Mouse (Mus musculus): ENCODE data around the gene Espn.
A peak's percentile ranks its signal among the peaks of the same experiment; 100 is the strongest.

The Espn gene

DNA sequence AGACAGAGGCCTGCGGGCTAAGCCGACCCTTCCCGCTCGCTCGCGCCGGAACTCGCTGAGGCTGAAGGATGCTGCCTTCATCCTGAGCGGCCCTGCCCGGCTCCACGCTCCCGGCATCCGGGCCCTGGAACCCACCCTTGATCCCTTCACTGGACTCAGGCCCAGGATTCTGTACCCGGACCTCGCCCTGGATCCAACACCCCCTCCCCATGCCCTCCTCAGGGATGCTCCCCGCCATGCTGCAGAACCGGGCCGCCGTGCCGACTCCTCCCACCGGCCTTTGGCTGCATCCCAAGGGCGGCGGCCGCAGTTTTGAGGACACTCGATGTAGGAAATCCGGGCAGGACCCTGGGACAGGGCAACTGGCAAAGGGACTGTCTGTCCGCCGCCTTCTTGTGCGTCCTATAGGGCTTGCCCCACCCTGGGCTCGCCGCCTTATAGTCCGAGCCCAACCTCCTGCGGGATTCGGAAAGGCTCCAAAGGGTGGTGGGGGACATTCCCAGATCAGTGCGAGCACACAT is 26.2 kb upstream of the Espn start:
- DNase-seq = peak; percentile 77

- DNase-seq = peak; percentile 93
These were observed 25.6 kb upstream of the Espn start, which contains the start of gene Acot7 for GRCm38 (mm10) chr4:152177537-152178343. Gene Acot7 (plus strand): TSS chr4:152178134.

GRCm38 (mm10) chr4:152177174-152177536 is 25.0 kb upstream of the Espn start:
- no peak for DNase-seq

DNA sequence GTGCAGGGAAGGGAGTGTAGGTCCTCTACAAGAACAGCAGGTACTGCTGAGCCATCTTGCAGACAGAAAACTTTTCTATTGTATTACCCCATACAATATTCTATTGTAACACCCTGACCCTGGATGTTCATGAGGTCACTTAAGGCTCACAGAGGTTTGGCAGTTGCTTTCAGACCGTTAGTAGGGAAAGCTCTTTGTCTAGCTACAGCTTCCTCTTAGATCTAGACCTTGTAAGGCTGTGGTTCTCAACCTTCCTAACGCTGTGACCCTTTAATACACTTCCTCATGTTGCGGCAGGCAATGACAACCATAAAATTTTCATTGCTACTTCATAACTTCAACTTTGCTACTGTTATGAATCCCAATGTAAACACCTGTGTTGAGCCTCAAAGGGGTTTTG is 24.5 kb upstream of the Espn start:
- no peak for DNase-seq

DNA sequence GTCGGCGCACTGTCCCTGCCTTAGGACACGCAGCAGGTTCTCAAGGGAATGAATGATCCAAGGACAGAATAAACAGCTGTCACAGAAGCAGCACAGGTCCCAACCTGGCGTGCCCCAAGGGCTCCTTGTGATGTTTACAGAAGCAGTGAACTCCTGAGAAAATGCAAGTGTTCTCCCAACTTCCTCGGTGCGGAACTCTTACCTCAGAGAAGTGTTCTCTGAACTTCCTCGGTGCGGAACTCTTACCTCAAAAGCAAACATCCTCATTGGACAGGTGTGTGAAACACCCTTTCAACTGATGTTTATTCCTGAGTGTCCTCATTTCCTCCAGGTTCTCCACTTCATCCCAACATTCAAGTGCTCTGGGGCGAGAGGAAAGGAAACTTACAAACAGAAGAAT is 21.8 kb upstream of the Espn start:
- DNase-seq = peak; percentile 46

GRCm38 (mm10) chr4:152173041-152173440 is 20.9 kb upstream of the Espn start:
- DNase-seq = peak; percentile 85

DNA sequence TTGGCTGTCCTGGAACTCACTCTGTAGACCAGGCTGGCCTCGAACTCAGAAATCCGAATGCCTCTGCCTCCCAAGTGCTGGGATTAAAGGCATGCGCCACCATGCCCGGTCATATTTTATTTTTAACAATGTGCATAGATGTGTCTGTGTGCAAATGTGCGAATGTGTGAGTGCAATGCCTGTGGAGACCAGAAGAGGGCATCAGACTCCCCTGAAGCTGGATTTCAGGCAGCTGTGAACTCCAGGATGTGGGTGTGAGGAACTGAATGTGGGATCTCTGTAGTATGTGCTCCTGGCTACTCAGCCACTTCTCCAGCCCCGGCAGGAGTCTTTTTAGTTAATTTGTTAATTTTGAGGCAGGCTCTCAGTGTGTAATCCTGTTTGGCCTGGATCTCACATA is 19.4 kb upstream of the Espn start:
- DNase-seq = no peak

DNA sequence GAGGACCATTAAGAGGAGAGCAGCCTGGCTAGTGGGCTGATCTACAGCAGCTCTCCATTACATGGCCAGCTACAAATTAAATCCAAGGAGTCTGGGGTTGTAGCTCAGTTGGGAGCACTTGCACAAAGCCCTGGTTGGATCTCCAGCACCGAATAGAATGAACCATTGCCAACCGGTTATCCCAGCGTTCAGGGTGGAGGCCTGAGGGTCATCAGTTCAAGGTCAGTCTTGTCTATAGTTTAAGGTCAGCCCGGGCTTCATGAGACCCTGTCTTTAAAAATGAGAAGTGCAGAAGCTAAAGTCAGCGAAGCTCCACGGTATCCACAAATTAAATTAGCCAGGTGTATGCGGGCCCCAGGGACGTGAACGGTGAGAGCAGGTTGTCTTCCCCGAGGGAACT is 18.1 kb upstream of the Espn start:
- no peak for DNase-seq

DNA sequence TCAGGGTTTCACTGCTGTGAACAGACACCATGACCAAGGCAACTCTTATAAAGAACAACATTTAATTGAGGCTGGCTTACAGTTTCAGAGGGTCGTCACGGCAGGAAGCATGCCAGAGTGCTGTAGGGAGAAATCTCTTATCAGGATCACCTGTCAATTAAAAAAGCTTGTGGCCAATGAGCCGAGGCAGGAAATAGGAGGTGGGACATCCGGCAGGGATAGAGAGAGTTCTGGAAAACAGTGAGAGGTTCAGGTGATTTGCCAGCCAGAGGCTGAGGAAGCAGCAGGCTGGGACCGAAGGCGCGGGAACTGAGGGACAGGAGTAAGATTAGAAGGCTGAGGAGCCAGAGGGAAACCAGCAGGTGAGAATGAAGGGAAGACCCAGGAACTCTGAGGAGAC is 16.9 kb upstream of the Espn start:
- DNase-seq = no peak

- peak; percentile 63 for DNase-seq
These were observed 15.9 kb upstream of the Espn start for GRCm38 (mm10) chr4:152168052-152168451.

DNA sequence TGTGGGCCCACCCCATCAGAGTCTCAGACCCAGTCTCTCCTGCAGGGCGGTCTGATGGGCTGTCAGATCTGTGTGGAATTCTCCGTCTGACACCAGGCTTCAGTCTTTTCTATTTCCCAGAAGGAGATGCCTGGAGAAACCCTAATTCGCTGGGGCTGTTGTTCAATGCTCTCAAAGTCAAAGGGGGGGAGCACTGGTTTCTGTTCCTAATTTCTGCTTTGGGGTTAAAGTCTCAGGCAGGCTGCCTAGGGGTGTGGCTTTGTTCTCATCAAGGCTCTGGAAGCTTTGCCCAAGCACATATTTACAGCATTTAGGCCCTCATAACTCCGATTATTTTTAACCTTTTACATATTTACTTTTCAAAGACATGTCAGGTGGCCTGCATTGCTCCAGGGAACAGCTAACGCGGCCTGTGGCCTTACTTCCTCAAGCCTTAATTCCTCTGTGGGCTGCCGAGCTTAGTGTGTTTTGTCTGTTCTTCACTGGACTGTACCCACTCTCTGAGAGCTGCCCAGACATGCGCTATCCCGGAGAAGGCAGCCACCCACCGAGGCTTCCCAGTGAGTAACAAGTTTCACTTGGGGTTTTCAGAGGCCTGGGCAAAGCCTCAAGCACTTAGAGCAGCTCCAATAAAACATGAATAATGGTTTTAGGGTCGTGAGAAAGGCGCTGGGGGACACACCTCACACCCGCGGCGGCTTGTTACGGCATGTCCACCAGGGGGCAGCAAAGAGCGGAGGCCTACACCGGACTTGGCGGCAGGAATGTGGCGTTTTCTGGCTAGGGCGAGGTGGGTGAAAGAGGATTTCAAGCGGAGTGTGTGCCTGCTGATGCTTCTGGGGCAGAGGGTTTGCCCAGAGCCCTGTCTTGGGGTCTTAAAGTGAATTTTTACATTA is 13.1 kb upstream of the Espn start:
- peak; percentile 85 for DNase-seq

- DNase-seq = no peak
These were observed 10.6 kb upstream of the Espn start for GRCm38 (mm10) chr4:152162748-152163147.

DNA sequence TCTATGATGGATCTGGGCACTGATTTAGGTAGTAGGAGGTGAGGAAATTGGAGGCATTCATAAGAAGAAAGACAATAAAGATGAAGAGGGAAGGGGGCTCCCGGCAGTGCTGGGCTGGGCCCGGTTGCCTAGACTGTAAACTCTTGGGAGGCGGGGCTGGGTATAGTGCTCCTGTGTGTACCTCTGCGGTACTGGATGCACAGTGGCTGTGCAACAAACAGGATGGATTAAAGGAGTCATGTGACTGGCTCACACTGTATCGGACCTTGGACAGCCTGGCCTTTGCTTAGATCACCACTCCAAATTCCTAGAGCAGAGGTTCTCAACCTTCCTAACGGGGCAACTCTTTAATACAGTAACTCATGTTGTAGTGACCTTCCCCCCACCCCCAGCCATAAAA is 9.4 kb upstream of the Espn start:
- no peak for DNase-seq

GRCm38 (mm10) chr4:152160748-152161147 is 8.6 kb upstream of the Espn start:
- DNase-seq = no peak

DNA sequence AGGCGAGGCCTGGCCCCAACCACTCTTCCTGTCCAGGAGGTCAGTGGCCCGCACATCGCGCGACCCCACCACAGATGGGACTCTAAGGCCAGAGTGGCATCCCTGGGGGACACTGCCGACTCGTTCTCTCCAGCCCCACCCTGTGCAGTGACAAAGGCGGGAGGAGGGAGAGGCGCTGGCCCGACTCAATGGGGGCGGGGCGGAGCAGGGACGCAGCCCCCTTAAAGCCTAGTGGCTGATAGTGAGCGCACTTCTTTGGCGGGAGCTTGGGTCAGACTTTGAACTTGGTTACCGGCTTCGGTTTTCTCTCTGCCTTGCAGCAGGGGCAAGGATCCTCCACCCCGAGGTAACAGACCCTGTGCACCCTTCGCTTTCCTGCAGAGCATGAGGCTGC is 7.1 kb upstream of the Espn start:
- DNase-seq = no peak

- DNase-seq = no peak
These were observed 6.6 kb upstream of the Espn start, which contains the start of gene Hes2 for GRCm38 (mm10) chr4:152158585-152159284. Gene Hes2 (plus strand): TSS chr4:152158867.

GRCm38 (mm10) chr4:152157779-152158584 is 5.8 kb upstream of the Espn start:
- DNase-seq = peak; percentile 54

GRCm38 (mm10) chr4:152155019-152155418 is 2.8 kb upstream of the Espn start:
- DNase-seq = no peak

DNA sequence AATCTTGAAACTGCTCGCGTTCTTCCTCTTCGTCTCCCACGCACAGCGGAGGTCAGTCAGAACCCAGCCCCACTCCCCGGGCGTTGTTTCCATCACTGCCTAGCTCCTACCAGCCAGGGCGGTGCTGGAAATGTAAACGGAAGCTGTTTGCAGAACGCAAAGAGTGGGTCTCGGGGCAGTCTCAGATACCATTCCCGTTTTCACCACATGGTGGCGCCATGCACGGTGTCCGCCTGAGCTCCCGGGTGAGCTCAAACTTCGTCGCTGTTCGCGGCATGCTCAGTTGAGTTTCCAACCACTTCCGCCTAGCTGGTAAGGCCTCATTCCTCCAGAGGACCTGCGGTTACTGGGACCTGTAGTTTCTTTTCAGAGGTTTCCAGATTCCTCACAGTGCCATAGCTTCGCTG is 1.6 kb upstream of the Espn start:
- DNase-seq = peak; percentile 94

DNA sequence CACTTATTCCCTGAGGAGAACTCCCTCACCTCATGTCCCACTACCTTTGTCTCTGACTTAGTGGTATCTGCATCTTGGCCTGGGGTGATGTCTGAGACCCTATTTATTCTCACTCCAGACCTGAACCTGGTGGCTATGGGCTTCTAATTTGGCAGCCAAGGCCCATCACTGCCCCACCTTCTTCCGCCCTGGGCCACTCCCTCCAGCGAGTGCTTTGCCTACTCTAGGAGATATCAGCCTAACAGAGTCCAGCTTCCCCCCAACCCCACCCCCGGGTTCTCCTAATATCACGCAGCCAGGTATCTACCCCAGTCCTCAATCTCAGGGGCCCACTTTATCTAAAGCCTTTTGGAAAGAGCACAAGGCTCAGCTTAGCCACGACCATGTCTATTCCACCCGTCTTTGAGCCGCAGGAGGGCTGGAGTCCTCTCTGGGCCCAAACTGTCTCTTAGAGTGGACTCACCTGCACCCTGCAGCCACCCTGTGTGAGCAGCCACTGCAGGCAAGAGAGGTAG is 663 bp downstream of the Espn start:
- DNase-seq = no peak

DNA sequence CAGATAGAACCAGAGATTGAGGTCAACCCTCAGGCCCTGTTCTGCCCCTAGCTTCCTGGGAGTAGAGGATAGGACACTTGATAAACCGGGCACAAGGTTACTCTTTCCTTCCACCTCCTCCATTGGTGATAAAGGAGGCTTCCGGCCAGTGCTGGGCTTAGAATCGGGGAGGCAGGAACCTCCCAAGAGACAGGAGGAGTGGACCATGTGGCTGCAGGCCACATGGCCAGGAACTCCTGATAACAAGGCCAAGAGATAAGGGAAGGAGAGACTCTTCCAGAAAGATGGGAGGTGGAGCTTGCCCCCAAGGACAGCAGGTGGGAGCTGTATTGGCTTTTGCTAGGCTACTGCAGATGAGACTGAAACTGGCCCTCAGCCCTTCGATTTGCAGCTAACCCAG is 1.6 kb downstream of the Espn start:
- DNase-seq = no peak
